Mouse (Mus musculus) thymus, postnatal 36 days (tissue): ENCODE measurements around the gene Glrx3.
A peak's percentile ranks its signal among the peaks of the same experiment; 100 is the strongest.

ENCODE experiments used
- DNase-seq, 2 experiments: peaks; one replicate each; pipeline ENCODE4 v3.0.0; 2022; ENCODE audit warnings: mixed read lengths in 2 of 2

Glrx3 gene

GRCm38 (mm10) chr7:137477950-137478620, 40.7 kb downstream of the Glrx3 start:
- DNase-seq = peak; percentile 85 to 93

- DNase-seq = no peak
These were observed 41.2 kb downstream of the Glrx3 start for GRCm38 (mm10) chr7:137478621-137478982.

- DNase-seq = no peak
These were observed 43.4 kb downstream of the Glrx3 start for GRCm38 (mm10) chr7:137480839-137481238.

- no peak for DNase-seq
These were observed 46.6 kb downstream of the Glrx3 start for GRCm38 (mm10) chr7:137483987-137484386.

GRCm38 (mm10) chr7:137488391-137488790, 51.0 kb downstream of the Glrx3 start:
- DNase-seq = no peak

- no peak for DNase-seq
These were observed 53.3 kb downstream of the Glrx3 start for GRCm38 (mm10) chr7:137490711-137491110.

GRCm38 (mm10) chr7:137492307-137492973, 55.0 kb downstream of the Glrx3 start:
- DNase-seq = no peak

- DNase-seq = no peak
These were observed 61.3 kb downstream of the Glrx3 start for GRCm38 (mm10) chr7:137498736-137499135.

- DNase-seq = no peak
These were observed 80.2 kb downstream of the Glrx3 start for GRCm38 (mm10) chr7:137517588-137517987.

GRCm38 (mm10) chr7:137518028-137518576, 80.7 kb downstream of the Glrx3 start:
- no peak for DNase-seq
